Mouse (Mus musculus): ENCODE measurements around the gene Agfg1. TPM values are rescaled to one million over a fixed set of nuclear protein-coding genes. Genes with fewer than 3 reads are reported as not detected.
A peak's percentile ranks its signal among the peaks of the same experiment; 100 is the strongest.

Gene Agfg1
- polyA plus RNA-seq, 1 experiment, result 133 TPM

GRCm38 (mm10) chr1:82825783-82826182 is 13.5 kb upstream of the Agfg1 start:
- H3K4me3 ChIP-seq (ENCODE audit: low read depth, low read length), result no peak overlapping the region
- no peaks in the 10 kb centered on the region for H3K9me3 ChIP-seq (replicated peaks; ENCODE audit: control insufficient read depth, insufficient read depth, low read length, poor library complexity, severe bottlenecking)
- H3K36me3 ChIP-seq (ENCODE audit: control insufficient read depth, insufficient read depth, low read length, poor library complexity, severe bottlenecking), result no peaks in the 10 kb centered on the region
- peaks cover 1% of the 10 kb centered on the region for H3K4me1 ChIP-seq (ENCODE audit: control insufficient read depth, insufficient read depth, low read length)
- no peaks in the 10 kb centered on the region for H3K27me3 ChIP-seq (ENCODE audit: control insufficient read depth, insufficient read depth, low read length, poor library complexity, severe bottlenecking)
- TF ChIP-seq EP300 (IDR thresholded peaks at IDR 0.05; ENCODE audit: insufficient read depth, low read depth, low read length) (no peak), CTCF (IDR thresholded peaks at IDR 0.05; ENCODE audit: low read depth, low read length) (no peak), POLR2A (IDR thresholded peaks at IDR 0.05; ENCODE audit: insufficient read depth, low read length) (no peak)
- H3K9ac ChIP-seq (ENCODE audit: low read depth, poor library complexity, severe bottlenecking), result no peak overlapping the region
- no peak overlapping the region for H3K27ac ChIP-seq (ENCODE audit: insufficient read depth, low read length)

DNA sequence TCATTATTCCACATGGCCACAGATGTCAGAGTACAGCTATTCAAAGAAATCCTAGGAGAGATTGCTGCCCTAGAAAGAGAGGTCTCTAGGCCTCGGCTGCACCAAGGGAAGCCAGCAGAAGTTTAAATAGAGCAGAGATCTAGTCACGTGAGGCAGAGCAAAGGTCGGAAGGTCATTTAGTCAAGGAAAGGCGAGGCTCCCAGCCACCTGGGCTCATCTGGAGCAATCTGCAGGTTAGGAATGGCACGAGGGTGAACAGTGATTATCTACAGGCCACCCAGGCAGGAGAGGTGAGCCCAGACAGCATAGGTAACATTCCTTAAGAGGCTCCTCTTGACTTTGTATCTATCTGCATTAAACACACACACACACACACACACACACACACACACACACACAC is 12.4 kb upstream of the Agfg1 start:
- Histone ChIP-seq H3K27ac (ENCODE audit: insufficient read depth, low read length) (no peak overlapping the region), H3K4me1 (ENCODE audit: control insufficient read depth, insufficient read depth, low read length) (peaks cover under 1% of the 10 kb centered on the region), H3K27me3 (ENCODE audit: control insufficient read depth, insufficient read depth, low read length, poor library complexity, severe bottlenecking) (no peaks in the 10 kb centered on the region), H3K4me3 (ENCODE audit: low read depth, low read length) (no peak overlapping the region), H3K9ac (ENCODE audit: low read depth, poor library complexity, severe bottlenecking) (no peak overlapping the region), H3K36me3 (ENCODE audit: control insufficient read depth, insufficient read depth, low read length, poor library complexity, severe bottlenecking) (no peaks in the 10 kb centered on the region), H3K9me3 (replicated peaks; ENCODE audit: control insufficient read depth, insufficient read depth, low read length, poor library complexity, severe bottlenecking) (no peaks in the 10 kb centered on the region)
- TF ChIP-seq POLR2A (IDR thresholded peaks at IDR 0.05; ENCODE audit: insufficient read depth, low read length) (no peak), EP300 (IDR thresholded peaks at IDR 0.05; ENCODE audit: insufficient read depth, low read depth, low read length) (peak; percentile 82), CTCF (IDR thresholded peaks at IDR 0.05; ENCODE audit: low read depth, low read length) (no peak)

DNA sequence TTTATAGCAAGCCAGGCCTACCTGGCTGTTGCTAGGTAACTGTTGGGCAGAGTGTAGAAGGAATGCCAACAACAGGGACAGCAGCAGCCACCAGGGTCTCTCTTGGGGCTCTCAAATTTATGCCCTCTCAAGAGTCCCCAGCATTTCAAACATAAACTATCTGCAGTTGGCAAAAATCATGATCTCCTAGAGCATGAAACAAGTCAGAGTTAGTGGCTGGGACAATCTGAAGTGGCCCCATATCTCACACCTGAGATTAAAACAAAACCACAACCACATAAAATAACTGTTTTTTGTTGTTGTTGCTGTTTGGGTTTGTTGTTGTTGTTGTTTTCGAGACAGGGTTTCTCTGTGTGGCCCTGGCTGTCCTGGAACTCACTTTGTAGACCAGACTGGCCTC is 8.5 kb upstream of the Agfg1 start:
- H3K4me1 ChIP-seq (ENCODE audit: control insufficient read depth, insufficient read depth, low read length), result no peaks in the 10 kb centered on the region
- no peak overlapping the region for H3K27ac ChIP-seq (ENCODE audit: insufficient read depth, low read length)
- no peak overlapping the region for H3K4me3 ChIP-seq (ENCODE audit: low read depth, low read length)
- H3K9ac ChIP-seq (ENCODE audit: low read depth, poor library complexity, severe bottlenecking), result no peak overlapping the region
- TF ChIP-seq CTCF (IDR thresholded peaks at IDR 0.05; ENCODE audit: low read depth, low read length) (no peak), EP300 (IDR thresholded peaks at IDR 0.05; ENCODE audit: insufficient read depth, low read depth, low read length) (no peak), POLR2A (IDR thresholded peaks at IDR 0.05; ENCODE audit: insufficient read depth, low read length) (no peak)
- no peaks in the 10 kb centered on the region for H3K9me3 ChIP-seq (replicated peaks; ENCODE audit: control insufficient read depth, insufficient read depth, low read length, poor library complexity, severe bottlenecking)
- no peaks in the 10 kb centered on the region for H3K36me3 ChIP-seq (ENCODE audit: control insufficient read depth, insufficient read depth, low read length, poor library complexity, severe bottlenecking)
- H3K27me3 ChIP-seq (ENCODE audit: control insufficient read depth, insufficient read depth, low read length, poor library complexity, severe bottlenecking), result no peaks in the 10 kb centered on the region

DNA sequence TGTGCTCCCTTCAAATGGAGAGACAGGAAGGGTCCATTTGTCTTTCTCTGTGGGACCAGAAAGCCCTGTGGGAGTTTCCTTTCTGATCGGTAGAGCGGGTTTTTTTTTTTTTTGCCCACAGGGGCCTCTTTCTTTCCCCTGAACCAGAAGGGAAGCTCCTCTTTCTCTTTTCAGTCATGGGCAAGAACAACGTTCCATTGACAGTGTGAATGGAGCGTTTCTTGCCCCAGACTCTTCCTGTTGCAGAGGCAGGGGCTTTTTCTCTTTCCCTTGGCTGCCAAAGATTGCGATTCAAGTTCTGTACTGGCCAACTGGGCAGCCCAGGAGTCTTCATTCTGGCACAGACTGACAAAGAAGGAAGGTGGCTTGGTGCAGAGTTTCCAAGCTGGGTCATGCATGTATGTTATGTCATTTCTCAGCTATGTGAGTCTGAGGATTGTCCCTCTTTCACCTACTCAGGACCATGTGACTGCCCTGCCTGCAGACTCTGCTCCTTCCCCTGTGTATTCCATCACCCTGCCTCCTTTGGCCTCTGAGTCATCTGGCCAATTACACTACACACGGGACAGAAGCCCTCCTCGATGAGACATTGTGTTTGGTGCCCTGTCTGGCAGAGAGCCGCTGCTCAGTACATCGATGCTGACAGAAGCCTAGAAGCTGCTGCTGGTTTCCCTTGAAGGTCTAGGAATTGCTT is 7.6 kb upstream of the Agfg1 start:
- H3K9ac ChIP-seq (ENCODE audit: low read depth, poor library complexity, severe bottlenecking), result no peak overlapping the region
- H3K27ac ChIP-seq (ENCODE audit: insufficient read depth, low read length), result no peak overlapping the region
- no peaks in the 10 kb centered on the region for H3K4me1 ChIP-seq (ENCODE audit: control insufficient read depth, insufficient read depth, low read length)
- H3K9me3 ChIP-seq (replicated peaks; ENCODE audit: control insufficient read depth, insufficient read depth, low read length, poor library complexity, severe bottlenecking), result no peaks in the 10 kb centered on the region
- H3K4me3 ChIP-seq (ENCODE audit: low read depth, low read length), result no peak overlapping the region
- no peaks in the 10 kb centered on the region for H3K27me3 ChIP-seq (ENCODE audit: control insufficient read depth, insufficient read depth, low read length, poor library complexity, severe bottlenecking)
- H3K36me3 ChIP-seq (ENCODE audit: control insufficient read depth, insufficient read depth, low read length, poor library complexity, severe bottlenecking), result no peaks in the 10 kb centered on the region
- TF ChIP-seq POLR2A (IDR thresholded peaks at IDR 0.05; ENCODE audit: insufficient read depth, low read length), result no peak
- no peak for TF ChIP-seq CTCF (IDR thresholded peaks at IDR 0.05; ENCODE audit: low read depth, low read length)
- no peak for TF ChIP-seq EP300 (IDR thresholded peaks at IDR 0.05; ENCODE audit: insufficient read depth, low read depth, low read length)

DNA sequence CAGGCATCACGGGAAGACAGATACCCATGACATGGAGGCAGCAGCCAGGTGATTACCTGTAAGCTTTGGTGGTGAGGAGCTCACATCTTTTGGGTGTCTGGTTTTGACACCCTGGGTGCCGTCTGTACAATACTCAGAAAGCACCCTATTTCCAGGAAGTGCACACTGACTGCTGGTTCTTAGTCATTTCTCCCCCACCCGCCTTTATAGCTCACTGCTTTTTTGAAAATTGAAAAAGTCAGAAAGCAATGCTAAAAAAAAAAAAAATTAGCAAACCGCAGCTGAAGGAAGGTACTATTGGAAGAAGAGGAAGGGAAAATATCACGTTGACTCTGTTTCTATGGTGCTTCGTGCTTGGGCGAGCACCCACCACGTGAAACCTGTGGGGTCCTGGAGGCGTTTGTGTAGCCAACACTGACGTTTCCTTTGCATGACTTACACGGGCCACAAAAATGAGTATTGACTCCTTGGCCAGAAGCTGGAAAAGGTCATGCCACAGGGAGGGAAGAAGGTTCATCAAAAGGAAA is 6.7 kb upstream of the Agfg1 start:
- Histone ChIP-seq H3K4me3 (ENCODE audit: low read depth, low read length) (no peak overlapping the region), H3K9ac (ENCODE audit: low read depth, poor library complexity, severe bottlenecking) (no peak overlapping the region), H3K9me3 (replicated peaks; ENCODE audit: control insufficient read depth, insufficient read depth, low read length, poor library complexity, severe bottlenecking) (no peaks in the 10 kb centered on the region), H3K27me3 (ENCODE audit: control insufficient read depth, insufficient read depth, low read length, poor library complexity, severe bottlenecking) (no peaks in the 10 kb centered on the region), H3K36me3 (ENCODE audit: control insufficient read depth, insufficient read depth, low read length, poor library complexity, severe bottlenecking) (no peaks in the 10 kb centered on the region), H3K27ac (ENCODE audit: insufficient read depth, low read length) (no peak overlapping the region), H3K4me1 (ENCODE audit: control insufficient read depth, insufficient read depth, low read length) (no peaks in the 10 kb centered on the region)
- TF ChIP-seq CTCF (IDR thresholded peaks at IDR 0.05; ENCODE audit: low read depth, low read length) (no peak), POLR2A (IDR thresholded peaks at IDR 0.05; ENCODE audit: insufficient read depth, low read length) (no peak), EP300 (IDR thresholded peaks at IDR 0.05; ENCODE audit: insufficient read depth, low read depth, low read length) (no peak)

- Histone ChIP-seq H3K4me1 (ENCODE audit: control insufficient read depth, insufficient read depth, low read length) (no peaks in the 10 kb centered on the region), H3K36me3 (ENCODE audit: control insufficient read depth, insufficient read depth, low read length, poor library complexity, severe bottlenecking) (no peaks in the 10 kb centered on the region), H3K9me3 (replicated peaks; ENCODE audit: control insufficient read depth, insufficient read depth, low read length, poor library complexity, severe bottlenecking) (no peaks in the 10 kb centered on the region), H3K27me3 (ENCODE audit: control insufficient read depth, insufficient read depth, low read length, poor library complexity, severe bottlenecking) (no peaks in the 10 kb centered on the region), H3K27ac (ENCODE audit: insufficient read depth, low read length) (no peak overlapping the region), H3K4me3 (ENCODE audit: low read depth, low read length) (no peak overlapping the region), H3K9ac (ENCODE audit: low read depth, poor library complexity, severe bottlenecking) (no peak overlapping the region)
- TF ChIP-seq EP300 (IDR thresholded peaks at IDR 0.05; ENCODE audit: insufficient read depth, low read depth, low read length), result no peak
- no peak for TF ChIP-seq POLR2A (IDR thresholded peaks at IDR 0.05; ENCODE audit: insufficient read depth, low read length)
- TF ChIP-seq CTCF (IDR thresholded peaks at IDR 0.05; ENCODE audit: low read depth, low read length), result no peak
Observed at GRCm38 (mm10) chr1:82833501-82833900, 5.8 kb upstream of the Agfg1 start.

Data from ES-Bruce4 (cell line).